Mouse (Mus musculus): ENCODE measurements around the gene Pgm2l1. TPM values are rescaled to one million over a fixed set of nuclear protein-coding genes. Genes with fewer than 3 reads are reported as not detected.

Gene Pgm2l1
- total RNA-seq, 1 experiment, result 6.7 TPM

DNA sequence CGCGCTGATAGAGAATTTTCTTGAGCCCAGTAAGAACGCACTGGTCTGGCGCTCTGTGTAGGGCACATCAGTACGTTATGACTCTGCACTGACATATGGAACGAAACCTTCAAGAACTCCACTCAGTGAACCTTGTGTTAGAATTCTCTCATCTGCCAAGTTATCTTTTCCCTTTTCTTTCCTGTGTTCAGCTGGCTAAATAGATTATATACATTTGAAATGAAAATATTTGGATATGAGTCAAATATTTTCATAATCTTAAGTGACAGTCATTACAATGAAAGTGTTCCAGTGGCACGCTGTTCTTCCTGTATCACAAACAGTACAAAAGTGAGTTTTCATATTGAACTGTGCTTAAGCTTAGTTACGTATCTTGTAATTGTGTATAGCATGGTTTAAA, 45.2 kb downstream of the Pgm2l1 start:
- H3K9me3 ChIP-seq (ENCODE audit: control insufficient read depth, insufficient read depth, low read depth, low read length), result no peaks in the 10 kb centered on the region
- H3K4me1 ChIP-seq (ENCODE audit: control insufficient read depth in 2 of 2, insufficient read depth in 2 of 2, low read length in 2 of 2, poor library complexity in 1 of 2), result no peaks in the 10 kb centered on the region
- DNase-seq (ENCODE audit: low read depth, low spot score), result no peak
- no peak overlapping the region for H3K27ac ChIP-seq (ENCODE audit: insufficient read depth, low read depth, low read length, poor library complexity, severe bottlenecking)
- TF ChIP-seq ZC3H11A (IDR thresholded peaks at IDR 0.05; ENCODE audit: borderline replicate concordance, low read depth, low read length), result no peak
- TF ChIP-seq ZNF384 (IDR thresholded peaks at IDR 0.05; ENCODE audit: low read depth, low read length), result no peak
- TF ChIP-seq CHD2 (IDR thresholded peaks at IDR 0.05; ENCODE audit: low read depth, low read length), result no peak
- TF ChIP-seq HCFC1 (IDR thresholded peaks at IDR 0.05; ENCODE audit: borderline replicate concordance, insufficient read depth, low read length), result no peak
- in situ Hi-C loops (cut with MboI; ENCODE audit: low sequenced_read_pairs in 2 of 2, unreplicated experiment in 2 of 2), result no loop called here
- H3K4me3 ChIP-seq (ENCODE audit: insufficient read depth in 1 of 2, low read depth in 1 of 2, low read length in 2 of 2, poor library complexity in 1 of 2, severe bottlenecking in 1 of 2), result no peak overlapping the region
- H3K36me3 ChIP-seq (ENCODE audit: control insufficient read depth, insufficient read depth, low read length, poor library complexity, severe bottlenecking), result no peaks in the 10 kb centered on the region
- no peak overlapping the region for H3K9ac ChIP-seq (ENCODE audit: insufficient read depth, low read depth, low read length, poor library complexity, severe bottlenecking)

DNA sequence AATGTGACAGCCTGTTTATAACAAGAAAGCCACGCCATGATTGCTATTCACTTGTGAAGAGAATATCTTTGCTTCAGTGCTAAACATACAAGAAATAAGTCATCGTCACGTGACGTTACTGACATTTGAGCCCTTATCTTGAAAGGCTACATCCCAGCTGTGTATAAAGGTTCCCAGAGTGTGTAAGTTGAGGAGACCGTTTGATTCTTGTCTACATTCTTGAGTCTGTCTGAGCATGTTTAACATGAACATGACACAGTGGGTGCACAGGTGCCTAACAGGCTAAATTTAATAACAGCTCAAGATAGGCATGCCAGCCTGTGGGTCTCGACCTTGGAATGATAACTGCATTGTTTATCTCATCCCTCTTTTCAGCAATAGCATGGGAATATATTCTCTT, 47.3 kb downstream of the Pgm2l1 start:
- H3K4me1 ChIP-seq (ENCODE audit: control insufficient read depth in 2 of 2, insufficient read depth in 2 of 2, low read length in 2 of 2, poor library complexity in 1 of 2), result no peaks in the 10 kb centered on the region
- no peaks in the 10 kb centered on the region for H3K36me3 ChIP-seq (ENCODE audit: control insufficient read depth, insufficient read depth, low read length, poor library complexity, severe bottlenecking)
- in situ Hi-C loops (cut with MboI; ENCODE audit: low sequenced_read_pairs in 2 of 2, unreplicated experiment in 2 of 2), result no loop called here
- H3K4me3 ChIP-seq (ENCODE audit: insufficient read depth in 1 of 2, low read depth in 1 of 2, low read length in 2 of 2, poor library complexity in 1 of 2, severe bottlenecking in 1 of 2), result no peak overlapping the region
- H3K9ac ChIP-seq (ENCODE audit: insufficient read depth, low read depth, low read length, poor library complexity, severe bottlenecking), result no peak overlapping the region
- no peaks in the 10 kb centered on the region for H3K9me3 ChIP-seq (ENCODE audit: control insufficient read depth, insufficient read depth, low read depth, low read length)
- no peak for DNase-seq (ENCODE audit: low read depth, low spot score)
- no peak overlapping the region for H3K27ac ChIP-seq (ENCODE audit: insufficient read depth, low read depth, low read length, poor library complexity, severe bottlenecking)
- TF ChIP-seq MAFK (IDR thresholded peaks at IDR 0.05; ENCODE audit: insufficient read depth, low read depth, low read length) (no peak), CHD2 (IDR thresholded peaks at IDR 0.05; ENCODE audit: low read depth, low read length) (no peak), ZC3H11A (IDR thresholded peaks at IDR 0.05; ENCODE audit: borderline replicate concordance, low read depth, low read length) (no peak), ZNF384 (IDR thresholded peaks at IDR 0.05; ENCODE audit: low read depth, low read length) (no peak), HCFC1 (IDR thresholded peaks at IDR 0.05; ENCODE audit: borderline replicate concordance, insufficient read depth, low read length) (no peak)

DNA sequence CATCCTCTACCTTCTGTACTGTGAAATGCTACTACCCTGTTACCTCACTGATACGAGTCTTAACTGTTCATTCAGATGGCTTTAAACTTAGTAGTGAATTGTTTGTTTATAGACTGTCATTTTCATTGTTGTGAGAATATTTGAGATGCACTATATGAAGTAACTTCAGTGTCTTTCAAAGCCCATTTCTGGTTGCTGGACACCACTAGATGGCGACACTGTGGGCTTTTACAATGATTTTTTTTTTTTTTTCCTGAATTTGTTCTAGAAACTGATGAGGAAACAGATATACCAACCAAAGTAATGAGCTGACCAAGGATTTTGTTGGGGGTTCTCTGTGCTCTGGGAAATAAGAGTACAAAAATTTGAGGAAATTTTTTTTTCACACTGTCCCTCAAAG, 49.2 kb downstream of the Pgm2l1 start:
- no peak for DNase-seq (ENCODE audit: low read depth, low spot score)
- Histone ChIP-seq H3K36me3 (ENCODE audit: control insufficient read depth, insufficient read depth, low read length, poor library complexity, severe bottlenecking) (no peaks in the 10 kb centered on the region), H3K4me1 (ENCODE audit: control insufficient read depth in 2 of 2, insufficient read depth in 2 of 2, low read length in 2 of 2, poor library complexity in 1 of 2) (no peaks in the 10 kb centered on the region), H3K27ac (ENCODE audit: insufficient read depth, low read depth, low read length, poor library complexity, severe bottlenecking) (no peak overlapping the region), H3K4me3 (ENCODE audit: insufficient read depth in 1 of 2, low read depth in 1 of 2, low read length in 2 of 2, poor library complexity in 1 of 2, severe bottlenecking in 1 of 2) (no peak overlapping the region), H3K9ac (ENCODE audit: insufficient read depth, low read depth, low read length, poor library complexity, severe bottlenecking) (no peak overlapping the region), H3K9me3 (ENCODE audit: control insufficient read depth, insufficient read depth, low read depth, low read length) (no peaks in the 10 kb centered on the region)
- in situ Hi-C loops (cut with MboI; ENCODE audit: low sequenced_read_pairs in 2 of 2, unreplicated experiment in 2 of 2), result no loop called here
- peak; percentile 98 for TF ChIP-seq ZNF384 (IDR thresholded peaks at IDR 0.05; ENCODE audit: low read depth, low read length)
- TF ChIP-seq CHD2 (IDR thresholded peaks at IDR 0.05; ENCODE audit: low read depth, low read length), result no peak

DNA sequence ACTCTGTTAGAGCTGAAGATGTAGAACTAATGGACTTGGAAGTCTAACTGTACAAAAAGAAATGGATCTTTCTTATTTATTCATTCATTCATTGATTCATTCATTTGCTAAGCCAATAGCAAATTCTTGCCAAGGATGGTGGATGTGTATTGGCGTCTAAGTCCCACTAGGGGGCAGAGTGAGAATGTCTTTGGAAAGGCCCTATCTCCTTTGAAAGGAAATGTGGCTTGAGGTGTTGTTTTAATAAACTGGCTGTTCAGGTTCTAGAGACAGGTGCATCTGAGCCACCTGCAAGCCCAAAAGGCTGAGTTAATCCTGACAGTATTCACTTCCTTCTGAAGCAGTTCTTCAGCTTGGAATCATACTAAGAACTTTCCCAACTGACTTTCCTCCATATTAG, 52.6 kb downstream of the Pgm2l1 start:
- H3K4me1 ChIP-seq (ENCODE audit: control insufficient read depth in 2 of 2, insufficient read depth in 2 of 2, low read length in 2 of 2, poor library complexity in 1 of 2), result no peaks in the 10 kb centered on the region
- no peaks in the 10 kb centered on the region for H3K36me3 ChIP-seq (ENCODE audit: control insufficient read depth, insufficient read depth, low read length, poor library complexity, severe bottlenecking)
- no peaks in the 10 kb centered on the region for H3K9me3 ChIP-seq (ENCODE audit: control insufficient read depth, insufficient read depth, low read depth, low read length)
- no peak overlapping the region for H3K27ac ChIP-seq (ENCODE audit: insufficient read depth, low read depth, low read length, poor library complexity, severe bottlenecking)
- H3K9ac ChIP-seq (ENCODE audit: insufficient read depth, low read depth, low read length, poor library complexity, severe bottlenecking), result no peak overlapping the region
- in situ Hi-C loops (cut with MboI; ENCODE audit: low sequenced_read_pairs in 2 of 2, unreplicated experiment in 2 of 2), result no loop called here
- no peak for DNase-seq (ENCODE audit: low read depth, low spot score)
- peak; percentile 75; the same call in 1 of the 2 replicates for TF ChIP-seq ZC3H11A (IDR thresholded peaks at IDR 0.05; ENCODE audit: borderline replicate concordance, low read depth, low read length)
- TF ChIP-seq MAFK (IDR thresholded peaks at IDR 0.05; ENCODE audit: insufficient read depth, low read depth, low read length), result no peak
- TF ChIP-seq ZNF384 (IDR thresholded peaks at IDR 0.05; ENCODE audit: low read depth, low read length), result no peak
- TF ChIP-seq CHD2 (IDR thresholded peaks at IDR 0.05; ENCODE audit: low read depth, low read length), result no peak
- TF ChIP-seq HCFC1 (IDR thresholded peaks at IDR 0.05; ENCODE audit: borderline replicate concordance, insufficient read depth, low read length), result no peak
- H3K4me3 ChIP-seq (ENCODE audit: insufficient read depth in 1 of 2, low read depth in 1 of 2, low read length in 2 of 2, poor library complexity in 1 of 2, severe bottlenecking in 1 of 2), result no peak overlapping the region

DNA sequence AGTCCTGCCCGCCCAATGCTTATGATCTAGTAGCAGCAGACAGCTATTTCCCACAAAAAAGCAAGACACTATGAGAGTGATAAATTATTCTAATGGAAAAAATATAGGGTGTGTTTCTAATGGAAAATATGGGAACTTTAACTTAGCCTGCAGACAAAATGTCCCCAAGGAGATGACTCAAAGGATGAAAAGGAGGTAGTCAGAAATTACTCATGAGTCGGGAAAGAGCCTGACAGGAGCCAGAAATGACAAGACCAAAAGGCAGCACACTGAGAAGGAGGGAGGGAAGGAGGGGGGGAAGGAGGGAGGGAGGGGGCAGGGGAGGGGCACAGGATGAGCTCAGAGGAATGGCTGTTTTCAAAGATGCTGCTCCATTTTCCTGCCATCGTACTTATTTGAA, 54.4 kb downstream of the Pgm2l1 start:
- no peak overlapping the region for H3K4me3 ChIP-seq (ENCODE audit: insufficient read depth in 1 of 2, low read depth in 1 of 2, low read length in 2 of 2, poor library complexity in 1 of 2, severe bottlenecking in 1 of 2)
- H3K27ac ChIP-seq (ENCODE audit: insufficient read depth, low read depth, low read length, poor library complexity, severe bottlenecking), result no peak overlapping the region
- no peak overlapping the region for H3K9ac ChIP-seq (ENCODE audit: insufficient read depth, low read depth, low read length, poor library complexity, severe bottlenecking)
- no peaks in the 10 kb centered on the region for H3K36me3 ChIP-seq (ENCODE audit: control insufficient read depth, insufficient read depth, low read length, poor library complexity, severe bottlenecking)
- no peaks in the 10 kb centered on the region for H3K4me1 ChIP-seq (ENCODE audit: control insufficient read depth in 2 of 2, insufficient read depth in 2 of 2, low read length in 2 of 2, poor library complexity in 1 of 2)
- H3K9me3 ChIP-seq (ENCODE audit: control insufficient read depth, insufficient read depth, low read depth, low read length), result no peaks in the 10 kb centered on the region
- in situ Hi-C loops (cut with MboI; ENCODE audit: low sequenced_read_pairs in 2 of 2, unreplicated experiment in 2 of 2), result no loop called here
- DNase-seq (ENCODE audit: low read depth, low spot score), result no peak
- no peak for TF ChIP-seq ZC3H11A (IDR thresholded peaks at IDR 0.05; ENCODE audit: borderline replicate concordance, low read depth, low read length)
- TF ChIP-seq MAFK (IDR thresholded peaks at IDR 0.05; ENCODE audit: insufficient read depth, low read depth, low read length), result no peak
- TF ChIP-seq CHD2 (IDR thresholded peaks at IDR 0.05; ENCODE audit: low read depth, low read length), result no peak
- no peak for TF ChIP-seq ZNF384 (IDR thresholded peaks at IDR 0.05; ENCODE audit: low read depth, low read length)
- no peak for TF ChIP-seq HCFC1 (IDR thresholded peaks at IDR 0.05; ENCODE audit: borderline replicate concordance, insufficient read depth, low read length)
